Comparison of ENCODE assay signal across 8 mouse cellular contexts in the genomic region with DNA sequence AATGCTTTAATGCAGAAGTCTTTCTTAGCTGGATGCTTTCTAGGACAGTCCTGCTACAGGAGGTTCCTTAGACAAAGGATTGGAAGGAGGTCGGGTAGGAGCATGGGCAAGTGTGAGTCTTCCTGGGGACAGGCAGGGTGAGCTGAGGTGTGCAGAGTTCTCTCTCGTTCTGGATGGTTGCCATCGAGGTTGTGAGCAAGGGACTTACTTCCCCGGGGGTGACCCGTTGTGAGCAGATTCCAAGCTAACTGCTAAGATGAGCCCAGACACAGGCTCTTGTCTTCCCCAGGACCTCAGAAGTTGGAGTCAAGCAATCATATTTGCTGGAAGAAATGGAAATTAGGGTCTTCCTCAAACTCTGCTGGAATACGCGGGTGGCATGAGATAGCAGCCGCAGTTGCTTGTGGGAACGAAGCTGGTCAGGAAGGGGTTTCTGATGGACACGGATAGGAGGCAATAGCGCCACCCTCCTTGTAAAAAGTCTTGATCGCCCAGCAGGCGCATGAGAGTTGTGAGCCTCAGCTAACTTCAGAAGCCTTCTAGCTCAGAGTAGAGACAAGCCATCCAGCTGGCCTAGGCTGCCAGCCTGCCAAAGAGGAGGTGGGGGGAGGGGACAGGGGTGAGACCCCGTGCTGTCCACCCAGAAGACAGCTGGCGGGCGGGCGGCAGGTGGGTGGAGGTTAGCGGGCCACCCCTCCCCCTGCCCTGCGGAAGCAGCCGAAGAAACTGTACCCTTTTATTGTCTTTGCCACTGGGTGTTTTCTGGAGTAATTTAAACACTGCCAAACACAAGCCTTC. TPM values are rescaled to one million over a fixed set of nuclear protein-coding genes. Genes with fewer than 3 reads are reported as not detected.
A peak's percentile ranks its signal among the peaks of the same experiment; 100 is the strongest.
DNase-seq lines count a peak whose midpoint lies in the region; ATAC-seq and TF ChIP-seq lines count a peak whose summit lies in the region.

No protein-coding gene starts in this region.

- H3K27ac ChIP-seq in CH12.LX (ENCODE audit: insufficient read depth, low read depth) = peak overlapping the region; percentile 95
- H3K27ac ChIP-seq in heart, embryonic 14.5 days (replicated peaks in 1 of 2; ENCODE audit: control insufficient read depth in 1 of 2, insufficient read depth in 1 of 2, low read depth in 2 of 2, low read length in 2 of 2) = peak overlapping the region; percentile 70 to 78

- in situ Hi-C loops in CH12.LX (cut with MboI; ENCODE audit: low pct_ligation_motif_present, low pct_unique_long_range_greater_than_20kb, low sequenced_read_pairs) = no loop called here

- peak; percentile 37 for ATAC-seq in erythroblast, adult 5-6 weeks (replicated peaks; ENCODE audit: low FRiP score, poor library complexity, severe bottlenecking)
- peak; percentile 38 for ATAC-seq in heart, embryonic 14.5 days (ENCODE audit: insufficient number of reproducible peaks, insufficient read depth, low FRiP score, low read depth)

- peak; percentile 71 for DNase-seq in CH12.LX (ENCODE audit: extremely low read depth)
- DNase-seq in adrenal gland, postnatal 25 days = peak; percentile 42
- peak; percentile 65 to 71 for DNase-seq in kidney, postnatal 36 days
- DNase-seq in lung, postnatal 10 days = peak; percentile 71
- DNase-seq in ovary, postnatal 10 days (ENCODE audit: low spot score) = peak; percentile 42
- DNase-seq in thymus, postnatal 4 days = peak; percentile 86

- H3K79me2 ChIP-seq in CH12.LX (replicated peaks; ENCODE audit: control insufficient read depth, extremely low read depth, insufficient read depth, poor library complexity, severe bottlenecking) = no peaks in the 10 kb centered on the region

- no peaks in the 10 kb centered on the region for H3K9me3 ChIP-seq in CH12.LX (replicated peaks; ENCODE audit: low read length)
- H3K9me3 ChIP-seq in heart, embryonic 14.5 days (ENCODE audit: control insufficient read depth, low read length) = no peaks in the 10 kb centered on the region

- TF ChIP-seq RAD21 in CH12.LX (IDR thresholded peaks at IDR 0.05; ENCODE audit: low read depth, low read length) = peak; percentile 20

- TF ChIP-seq EP300 in CH12.LX (IDR thresholded peaks at IDR 0.05; ENCODE audit: low read length) = no peak; the same call in 1 of the 2 replicates

- no peaks in the 10 kb centered on the region for H3K36me3 ChIP-seq in CH12.LX (replicated peaks in 1 of 2; ENCODE audit: control insufficient read depth in 1 of 2, insufficient read depth in 1 of 2, low read length in 1 of 2)
- no peaks in the 10 kb centered on the region for H3K36me3 ChIP-seq in heart, embryonic 14.5 days (ENCODE audit: control insufficient read depth, insufficient read depth, low read length)

- dilution Hi-C loops in CH12.LX (cut with MboI; ENCODE audit: extremely low pct_ligation_motif_present, extremely low pct_unique_long_range_greater_than_20kb, low sequenced_read_pairs) = no loop called here

- peak overlapping the region; percentile 44 to 62 (median 51) for H3K4me3 ChIP-seq in CH12.LX (replicated peaks in 1 of 3; ENCODE audit: low read depth in 2 of 3, low read length in 2 of 3, poor library complexity in 1 of 3)
- H3K4me3 ChIP-seq in heart, embryonic 14.5 days (ENCODE audit: control insufficient read depth in 1 of 2, insufficient read depth in 1 of 2, low read depth in 1 of 2, low read length in 2 of 2) = peak overlapping the region; percentile 32 to 47

- peak overlapping the region; percentile 89 for H3K4me2 ChIP-seq in CH12.LX (ENCODE audit: insufficient read depth, low read depth, poor library complexity, severe bottlenecking)
- peak overlapping the region; percentile 67 for H3K4me2 ChIP-seq in heart, embryonic 14.5 days (ENCODE audit: low read length)

- peak in 1 of 2 experiments; percentile 59; a peak in 2 of 4 replicates for TF ChIP-seq CTCF in CH12.LX (conservative IDR thresholded peaks at IDR 0.05 in 1 of 2, IDR thresholded peaks at IDR 0.05 in 1 of 2; ENCODE audit: low read depth in 2 of 2, low read length in 2 of 2)

- no peaks in the 10 kb centered on the region for H3K27me3 ChIP-seq in CH12.LX (replicated peaks)
- no peaks in the 10 kb centered on the region for H3K27me3 ChIP-seq in heart, embryonic 14.5 days (ENCODE audit: control insufficient read depth, insufficient read depth, low read length)

- H3K4me1 ChIP-seq in CH12.LX (ENCODE audit: control insufficient read depth in 1 of 2, insufficient read depth in 2 of 2) = peaks cover 26 to 60% of the 10 kb centered on the region in 2 experiments
- peaks cover 26 to 51% of the 10 kb centered on the region in 2 experiments for H3K4me1 ChIP-seq in heart, embryonic 14.5 days (ENCODE audit: control insufficient read depth in 2 of 2, insufficient read depth in 2 of 2, low read length in 2 of 2)

- peak overlapping the region; percentile 71 for H3K9ac ChIP-seq in CH12.LX (ENCODE audit: insufficient read depth, low read depth)
- H3K9ac ChIP-seq in heart, embryonic 14.5 days (ENCODE audit: low read length) = peak overlapping the region; percentile 57

- no peak for TF ChIP-seq POLR2A in CH12.LX (IDR thresholded peaks at IDR 0.05; ENCODE audit: low read depth, low read length)

- 2% methylated on average over 20 of the region's 20 CpGs for WGBS in heart, embryonic 14.5 days

TF ChIP-seq in CH12.LX, 34 proteins besides CTCF, POLR2A, EP300 and RAD21:
- no peak for TF ChIP-seq MYC (IDR thresholded peaks at IDR 0.05; ENCODE audit: low read depth, low read length)
- 0 out of 2 replicates have a peak, but pooled peaks have one; percentile 35 for TF ChIP-seq TBP (conservative IDR thresholded peaks at IDR 0.05; ENCODE audit: low read depth, low read length)
- no peak for TF ChIP-seq JUN (IDR thresholded peaks at IDR 0.05; ENCODE audit: insufficient read depth, low read depth, low read length)
- TF ChIP-seq ZKSCAN1 (IDR thresholded peaks at IDR 0.05; ENCODE audit: borderline replicate concordance, low read depth, low read length) = no peak
- TF ChIP-seq USF2 (conservative IDR thresholded peaks at IDR 0.05; ENCODE audit: low read depth, low read length) = no peak
- no peak for TF ChIP-seq NELFE (IDR thresholded peaks at IDR 0.05; ENCODE audit: low read depth, low read length)
- TF ChIP-seq MAZ (IDR thresholded peaks at IDR 0.05; ENCODE audit: low read depth, low read length) = no peak; the same call in 1 of the 2 replicates
- no peak for TF ChIP-seq RCOR1 (conservative IDR thresholded peaks at IDR 0.05; ENCODE audit: low read depth, low read length)
- TF ChIP-seq GABPA (IDR thresholded peaks at IDR 0.05; ENCODE audit: insufficient replicate concordance, low read depth, low read length) = no peak
- TF ChIP-seq POLR2AphosphoS2 (IDR thresholded peaks at IDR 0.05; ENCODE audit: low read depth, low read length) = no peak
- TF ChIP-seq PAX5 (IDR thresholded peaks at IDR 0.05; ENCODE audit: low read length) = no peak
- no peak for TF ChIP-seq ZC3H11A (IDR thresholded peaks at IDR 0.05; ENCODE audit: low read depth, low read length)
- no peak for TF ChIP-seq NRF1 (IDR thresholded peaks at IDR 0.05; ENCODE audit: low read depth, low read length)
- TF ChIP-seq CHD2 (IDR thresholded peaks at IDR 0.05; ENCODE audit: low read length) = peak; percentile 58; the same call in 1 of the 2 replicates
- TF ChIP-seq TCF12 (IDR thresholded peaks at IDR 0.05; ENCODE audit: low read depth, low read length) = peak; percentile 76
- TF ChIP-seq ETS1 (conservative IDR thresholded peaks at IDR 0.05; ENCODE audit: low read depth, low read length) = peak; percentile 44
- peak; percentile 51; the same call in 1 of the 2 replicates for TF ChIP-seq BHLHE40 (IDR thresholded peaks at IDR 0.05; ENCODE audit: low read depth, low read length)
- TF ChIP-seq SIN3A (IDR thresholded peaks at IDR 0.05; ENCODE audit: low read length) = 0 out of 2 replicates have a peak, but pooled peaks have one; percentile 3
- TF ChIP-seq MEF2A (IDR thresholded peaks at IDR 0.05; ENCODE audit: borderline replicate concordance, low read depth, low read length) = 0 out of 2 replicates have a peak, but pooled peaks have one; percentile 3
- no peak for TF ChIP-seq KAT2A (IDR thresholded peaks at IDR 0.05; ENCODE audit: insufficient replicate concordance, low read length)
- TF ChIP-seq USF1 (IDR thresholded peaks at IDR 0.05; ENCODE audit: low read depth, low read length) = no peak

RNA-seq across cellular contexts. Expression of gene Wdr26, which starts 44.3 kb away (rescaled TPM):
- total RNA-seq in CH12.LX (2012; rRNA removed) (32.4 and 32.9 TPM in 2 replicates), CH12.LX (2014; rRNA removed) (34.2 and 38.7 TPM in 2 replicates)
- 50.8 and 65.0 TPM in 2 replicates for polyA plus RNA-seq in CH12.LX (2012; ENCODE audit: insufficient read length, low read depth)
- total RNA-seq in adrenal gland, postnatal 25 days (2021) = 143 and 151 TPM in 2 replicates
- 871 and 922 TPM in 2 replicates for total RNA-seq in erythroblast, adult 5-6 weeks (2015; ENCODE audit: low replicate concordance)
- 1,326 and 1,581 TPM in 2 replicates for total RNA-seq in erythroblast, adult 5-6 weeks (2017; ENCODE audit: low replicate concordance)
- polyA plus RNA-seq in heart, embryonic 14.5 days (2014; fragmentation: Nextera tagmentation; extraction: Ambion mirVana) = 46.6 and 47.7 TPM in 2 replicates

Comparison
In these comparisons a context has a peak if more than half of its experiments do, and no peak if none do; other contexts are left out.
1. Peak in every context shown above with its lines: DNase-seq, ATAC-seq, H3K4me3 ChIP-seq and H3K27ac ChIP-seq.